Mouse (Mus musculus): Measurements from ENCODE around the gene Mapt.

DNA sequence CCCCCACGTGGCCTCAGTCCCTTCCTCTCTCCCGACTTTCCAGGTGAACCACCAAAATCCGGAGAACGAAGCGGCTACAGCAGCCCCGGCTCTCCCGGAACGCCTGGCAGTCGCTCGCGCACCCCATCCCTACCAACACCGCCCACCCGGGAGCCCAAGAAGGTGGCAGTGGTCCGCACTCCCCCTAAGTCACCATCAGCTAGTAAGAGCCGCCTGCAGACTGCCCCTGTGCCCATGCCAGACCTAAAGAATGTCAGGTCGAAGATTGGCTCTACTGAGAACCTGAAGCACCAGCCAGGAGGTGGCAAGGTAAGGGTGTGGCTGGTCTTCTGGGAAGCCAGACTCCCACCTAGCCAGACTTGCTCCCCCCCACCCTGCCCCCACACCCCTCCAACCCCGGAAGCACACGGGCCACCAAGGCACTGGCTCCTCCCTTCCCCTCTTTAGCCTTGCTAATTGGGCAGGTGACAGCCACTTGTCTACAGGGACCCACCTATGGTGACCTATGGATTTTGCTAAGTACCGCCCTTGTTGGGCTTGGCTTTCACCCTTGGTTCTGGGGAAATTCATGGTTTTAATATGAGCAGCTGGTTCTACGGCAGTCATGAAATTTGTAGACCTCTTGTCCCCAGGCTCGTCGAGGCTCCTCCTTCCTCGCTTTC is 79.2 kb downstream of the Mapt start:
- TF ChIP-seq CTCF (conservative IDR thresholded peaks at IDR 0.05 in 1 of 2, IDR thresholded peaks at IDR 0.05 in 1 of 2; ENCODE audit: low read depth in 2 of 2, low read length in 2 of 2) (no peak), ZKSCAN1 (IDR thresholded peaks at IDR 0.05; ENCODE audit: borderline replicate concordance, low read depth, low read length) (no peak), USF1 (IDR thresholded peaks at IDR 0.05; ENCODE audit: low read depth, low read length) (no peak), POLR2A (IDR thresholded peaks at IDR 0.05; ENCODE audit: low read depth, low read length) (no peak), HCFC1 (IDR thresholded peaks at IDR 0.05; ENCODE audit: low read depth, low read length) (no peak), TCF12 (IDR thresholded peaks at IDR 0.05; ENCODE audit: low read depth, low read length) (no peak), TBP (conservative IDR thresholded peaks at IDR 0.05; ENCODE audit: low read depth, low read length) (no peak), UBTF (IDR thresholded peaks at IDR 0.05; ENCODE audit: low read depth, low read length) (no peak), POLR2AphosphoS2 (IDR thresholded peaks at IDR 0.05; ENCODE audit: low read depth, low read length) (no peak), PAX5 (IDR thresholded peaks at IDR 0.05; ENCODE audit: low read length) (no peak), USF2 (conservative IDR thresholded peaks at IDR 0.05; ENCODE audit: low read depth, low read length) (no peak), E2F4 (IDR thresholded peaks at IDR 0.05; ENCODE audit: insufficient replicate concordance, low read depth, low read length) (no peak)

Data from CH12.LX (cell line).